Mouse (Mus musculus): ENCODE measurements around the gene Gm20594. TPM values are rescaled to one million over a fixed set of nuclear protein-coding genes. Genes with fewer than 3 reads are reported as not detected.

Gm20594 gene
- not detected in 2 replicates for polyA plus RNA-seq (2012; rRNA removed; ENCODE audit: low replicate concordance)

GRCm38 (mm10) chr6:79817616-79818015 lies at the start of gene Gm20594:
TSS of gene Gm20594 (plus strand) at chr6:79817916.

Other genes starting within 250 kb of the Gm20594 start
- 0.13 TPM in 1 of 2 replicates, not detected in the other for gene Lrrtm4, start 201.0 kb downstream of the Gm20594 start, polyA plus RNA-seq (2012; rRNA removed; ENCODE audit: low replicate concordance)

Data from subcutaneous adipose tissue, adult 2 months (tissue).